Mouse (Mus musculus) cortical plate, adult 2 months (tissue): ENCODE measurements at regions not wholly inside any gene's neighbourhood (a gene's known extent, or its start where the extent isn't known, plus 50 kb on each side); places are given as distances from the start of the nearest gene placed in this dataset.

Experiments used
- CTCF ChIP-seq: fragments of 200-500 bp; IDR thresholded peaks from 2 replicates; pipeline ENCODE4 v1.5.1; 2011; ENCODE audit warnings: mild to moderate bottlenecking, control low read depth, low read length; ENCODE audit not compliant: insufficient read depth; ENCODE audit errors: extremely low read depth
- POLR2A ChIP-seq: fragments of 200-500 bp; IDR thresholded peaks from 2 replicates; pipeline ENCODE4 v1.6.1; 2011; ENCODE audit warnings: mild to moderate bottlenecking, low read length, control low read depth; ENCODE audit not compliant: insufficient read depth; ENCODE audit errors: extremely low read depth

DNA sequence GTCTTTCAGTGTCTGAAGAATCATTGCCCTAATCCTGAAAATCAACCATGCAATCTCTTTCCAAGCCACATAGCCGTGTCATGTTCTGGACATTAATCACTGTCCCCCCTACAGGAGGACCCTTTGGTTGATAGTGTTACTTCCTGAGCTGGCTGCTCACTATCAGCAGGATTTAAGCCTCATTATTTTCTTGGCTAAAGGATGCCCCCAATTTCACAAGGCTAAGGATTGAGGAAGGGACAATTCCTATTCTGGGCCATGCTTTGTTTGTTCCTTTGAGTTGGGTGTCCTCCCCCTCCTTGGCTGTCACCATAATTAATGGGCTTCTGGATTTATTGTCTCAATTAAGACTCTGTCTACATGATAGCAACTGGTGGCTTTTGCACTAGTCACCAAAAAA is 241.9 kb downstream of the Ankrd16 start:
- TF ChIP-seq POLR2A (no peak), CTCF (no peak)
